Mouse (Mus musculus) midbrain, embryonic 11.5 days (tissue): ENCODE results near the gene Mmp1b. TPM values are rescaled to one million over a fixed set of nuclear protein-coding genes. Genes with fewer than 3 reads are reported as not detected.

Source experiments
- polyA plus RNA-seq: library from polyadenylated mRNA; unstranded; fragments of >200 nt; fragmentation: Nextera tagmentation; extraction: Ambion mirVana; gene quantifications from 2 replicates; pipeline ENCODE4 v1.2.1, GENCODE M21; 2014

The Mmp1b gene
- polyA plus RNA-seq, 1 experiment from 2014 or later, result not detected

Other genes with a start within 250 kb of the Mmp1b start
- 29.1 and 29.6 TPM in 2 replicates for gene Dync2h1, start 203.6 kb downstream of the Mmp1b start, polyA plus RNA-seq
- 144 and 149 TPM in 2 replicates for gene Dcun1d5, start 203.5 kb downstream of the Mmp1b start, polyA plus RNA-seq
- not detected in 2 replicates for gene Mmp13, start 115.5 kb downstream of the Mmp1b start, polyA plus RNA-seq
- not detected in 2 replicates for gene Mmp12, start 43.7 kb downstream of the Mmp1b start, polyA plus RNA-seq
- not detected in 2 replicates for gene Mmp3, start 57.8 kb upstream of the Mmp1b start, polyA plus RNA-seq
- not detected in 2 replicates for gene Mmp10, start 114.3 kb upstream of the Mmp1b start, polyA plus RNA-seq
- gene Mmp8, start 170.4 kb upstream of the Mmp1b start, polyA plus RNA-seq, result not detected in 2 replicates
- not detected in 2 replicates for gene Mmp27, start 183.3 kb upstream of the Mmp1b start, polyA plus RNA-seq
- gene Mmp20, start 240.2 kb upstream of the Mmp1b start, polyA plus RNA-seq, result not detected in 2 replicates